Mouse (Mus musculus) CH12.LX (cell line): ENCODE measurements around the gene Prss27. TPM values are rescaled to one million over a fixed set of nuclear protein-coding genes. Genes with fewer than 3 reads are reported as not detected.

ENCODE experiments used
- DNase-seq: peaks from one replicate; pipeline ENCODE4 v3.0.0-alpha.2; 2013; ENCODE audit errors: extremely low read depth
- H3K27ac ChIP-seq: 2 replicates; pipeline ENCODE4 v1.5.1; 2012; ENCODE audit warnings: low read depth, mild to moderate bottlenecking, control low read depth, moderate library complexity; ENCODE audit not compliant: insufficient read depth
- H3K27me3 ChIP-seq: replicated peaks from 2 replicates; pipeline ENCODE3; 2012; ENCODE audit warnings: inconsistent platforms
- H3K36me3 ChIP-seq, 2 experiments: replicated peaks in 1 of 2; 2 replicates each; pipeline versions ENCODE3 to v1.6.1; 2012; ENCODE audit warnings: inconsistent platforms in 1 of 2, low read length in 1 of 2, mild to moderate bottlenecking in 1 of 2, mixed read lengths in 1 of 2, moderate library complexity in 1 of 2; ENCODE audit not compliant: control insufficient read depth in 1 of 2, insufficient read depth in 1 of 2
- H3K4me1 ChIP-seq, 2 experiments: 2 replicates each; pipeline ENCODE4 v1.6.1; 2012; ENCODE audit warnings: inconsistent platforms in 1 of 2, moderate library complexity in 1 of 2; ENCODE audit not compliant: insufficient read depth in 2 of 2, control insufficient read depth in 1 of 2
- H3K4me2 ChIP-seq: 2 replicates; pipeline ENCODE4 v1.6.1; 2012; ENCODE audit warnings: low read depth, mild to moderate bottlenecking, control low read depth; ENCODE audit not compliant: poor library complexity, insufficient read depth, severe bottlenecking
- H3K4me3 ChIP-seq, 3 experiments: fragments of 150-350 bp in 1 of 3; sonication (generic) in 1 of 3; replicated peaks in 1 of 3; 2 replicates each; pipeline versions ENCODE3 to v1.5.1; 2011 to 2012; ENCODE audit warnings: low read depth in 2 of 3, low read length in 2 of 3, mild to moderate bottlenecking in 2 of 3, moderate library complexity in 2 of 3, control low read depth in 1 of 3, improper control_type of control experiment in 1 of 3, inconsistent platforms in 1 of 3, mixed read lengths in 1 of 3; ENCODE audit not compliant: poor library complexity in 1 of 3
- H3K79me2 ChIP-seq: replicated peaks from 2 replicates; pipeline ENCODE4 v1.6.1; 2012; ENCODE audit warnings: mild to moderate bottlenecking, moderate library complexity; ENCODE audit not compliant: control insufficient read depth, poor library complexity, insufficient read depth, severe bottlenecking; ENCODE audit errors: extremely low read depth
- H3K9ac ChIP-seq: 2 replicates; pipeline ENCODE4 v1.6.1; 2012; ENCODE audit warnings: low read depth, mild to moderate bottlenecking, control low read depth, moderate library complexity; ENCODE audit not compliant: insufficient read depth
- H3K9me3 ChIP-seq: replicated peaks from 2 replicates; pipeline ENCODE3; 2012; ENCODE audit warnings: low read length, inconsistent platforms, mixed read lengths
- BHLHE40 ChIP-seq: IDR thresholded peaks from 2 replicates; pipeline ENCODE4 v1.6.1; 2011; ENCODE audit warnings: mild to moderate bottlenecking, low read depth, low read length, improper control_type of control experiment
- CHD1 ChIP-seq: IDR thresholded peaks from 2 replicates; pipeline ENCODE4 v1.6.1; 2012; ENCODE audit warnings: low read depth, low read length, improper control_type of control experiment, inconsistent platforms
- CHD2 ChIP-seq: IDR thresholded peaks from 2 replicates; pipeline ENCODE4 v1.6.1; 2011; ENCODE audit warnings: low read length, improper control_type of control experiment
- CTCF ChIP-seq, 2 experiments: IDR thresholded peaks in 1 of 2; conservative IDR thresholded peaks in 1 of 2; 2 replicates each; pipeline ENCODE4 v1.5.1; 2011 to 2012; ENCODE audit warnings: low read depth in 2 of 2, low read length in 2 of 2, improper control_type of control experiment in 1 of 2, inconsistent platforms in 1 of 2, mild to moderate bottlenecking in 1 of 2, moderate library complexity in 1 of 2
- E2F4 ChIP-seq: IDR thresholded peaks from 2 replicates; pipeline ENCODE4 v1.6.1; 2011; ENCODE audit warnings: low read depth, low read length, improper control_type of control experiment; ENCODE audit not compliant: insufficient replicate concordance
- ELF1 ChIP-seq: IDR thresholded peaks from 2 replicates; pipeline ENCODE4 v1.6.1; 2014; ENCODE audit warnings: low read depth, mild to moderate bottlenecking, inconsistent platforms, low read length, improper control_type of control experiment
- ETS1 ChIP-seq: conservative IDR thresholded peaks from 2 replicates; pipeline ENCODE4 v1.6.1; 2012; ENCODE audit warnings: low read depth, mild to moderate bottlenecking, inconsistent platforms, low read length, improper control_type of control experiment, moderate library complexity
- GABPA ChIP-seq: IDR thresholded peaks from 2 replicates; pipeline ENCODE4 v1.6.1; 2012; ENCODE audit warnings: low read depth, low read length, improper control_type of control experiment, inconsistent platforms; ENCODE audit not compliant: insufficient replicate concordance
- HCFC1 ChIP-seq: IDR thresholded peaks from 2 replicates; pipeline ENCODE4 v1.6.1; 2012; ENCODE audit warnings: low read depth, mild to moderate bottlenecking, inconsistent platforms, low read length, improper control_type of control experiment
- IRF4 ChIP-seq: IDR thresholded peaks from 2 replicates; pipeline ENCODE4 v1.6.1; 2014; ENCODE audit warnings: low read depth, mild to moderate bottlenecking, inconsistent platforms, low read length, improper control_type of control experiment
- JUND ChIP-seq: conservative IDR thresholded peaks from 2 replicates; pipeline ENCODE4 v1.6.1; 2011; ENCODE audit warnings: low read depth, low read length, improper control_type of control experiment
- MAFK ChIP-seq: IDR thresholded peaks from 2 replicates; pipeline ENCODE4 v1.6.1; 2011; ENCODE audit warnings: low read length, improper control_type of control experiment; ENCODE audit not compliant: insufficient replicate concordance
- MAX ChIP-seq: IDR thresholded peaks from 2 replicates; pipeline ENCODE4 v1.6.1; 2011; ENCODE audit warnings: low read length, improper control_type of control experiment
- MAZ ChIP-seq: IDR thresholded peaks from 2 replicates; pipeline ENCODE4 v1.6.1; 2012; ENCODE audit warnings: low read depth, mild to moderate bottlenecking, inconsistent platforms, low read length, improper control_type of control experiment, moderate library complexity
- MYC ChIP-seq: IDR thresholded peaks from 2 replicates; pipeline ENCODE4 v1.6.1; 2011; ENCODE audit warnings: low read depth, mild to moderate bottlenecking, improper control_type of control experiment, low read length
- NELFE ChIP-seq: IDR thresholded peaks from 2 replicates; pipeline ENCODE4 v1.6.1; 2011; ENCODE audit warnings: low read depth, low read length, improper control_type of control experiment
- POLR2A ChIP-seq: IDR thresholded peaks from 2 replicates; pipeline ENCODE4 v1.6.1; 2011; ENCODE audit warnings: low read depth, mild to moderate bottlenecking, improper control_type of control experiment, low read length
- RAD21 ChIP-seq: IDR thresholded peaks from 2 replicates; pipeline ENCODE4 v1.6.1; 2011; ENCODE audit warnings: low read depth, mild to moderate bottlenecking, low read length, improper control_type of control experiment, moderate library complexity
- RCOR1 ChIP-seq: conservative IDR thresholded peaks from 2 replicates; pipeline ENCODE4 v1.6.1; 2012; ENCODE audit warnings: low read depth, mild to moderate bottlenecking, inconsistent platforms, low read length, improper control_type of control experiment
- SMC3 ChIP-seq: IDR thresholded peaks from 2 replicates; pipeline ENCODE4 v1.6.1; 2011; ENCODE audit warnings: low read depth, low read length, improper control_type of control experiment
- TBP ChIP-seq: conservative IDR thresholded peaks from 2 replicates; pipeline ENCODE4 v1.6.1; 2011; ENCODE audit warnings: low read depth, low read length, improper control_type of control experiment
- TCF12 ChIP-seq: IDR thresholded peaks from 2 replicates; pipeline ENCODE4 v1.6.1; 2014; ENCODE audit warnings: low read depth, mild to moderate bottlenecking, inconsistent platforms, low read length, improper control_type of control experiment
- UBTF ChIP-seq: IDR thresholded peaks from 2 replicates; pipeline ENCODE4 v1.6.1; 2012; ENCODE audit warnings: low read depth, mild to moderate bottlenecking, inconsistent platforms, low read length, improper control_type of control experiment, moderate library complexity
- USF1 ChIP-seq: IDR thresholded peaks from 2 replicates; pipeline ENCODE4 v1.6.1; 2014; ENCODE audit warnings: low read depth, mild to moderate bottlenecking, inconsistent platforms, low read length, improper control_type of control experiment
- ZC3H11A ChIP-seq: IDR thresholded peaks from 2 replicates; pipeline ENCODE4 v1.6.1; 2012; ENCODE audit warnings: low read depth, mild to moderate bottlenecking, inconsistent platforms, low read length, improper control_type of control experiment
- ZMIZ1 ChIP-seq: IDR thresholded peaks from 2 replicates; pipeline ENCODE4 v1.6.1; 2012; ENCODE audit warnings: low read depth, mild to moderate bottlenecking, inconsistent platforms, low read length, improper control_type of control experiment
- dilution Hi-C: fragments of 300-500 bp; cut with MboI; formaldehyde crosslinking; loops from 2 replicates; pipeline ENCODE4 v1.14.3; 2020; ENCODE audit warnings: low sequenced_read_pairs; ENCODE audit not compliant: extremely low pct_unique_long_range_greater_than_20kb, extremely low pct_ligation_motif_present
- in situ Hi-C: fragments of 300-500 bp; cut with MboI; formaldehyde crosslinking; loops from 3 replicates; pipeline ENCODE4 v1.14.3; 2019; ENCODE audit warnings: low sequenced_read_pairs, low pct_ligation_motif_present, low pct_unique_long_range_greater_than_20kb, mixed read lengths
- polyA plus RNA-seq: library from polyadenylated mRNA; unstranded; fragments of >175 nt; gene quantifications from 2 replicates; pipeline ENCODE4 v1.2.1, GENCODE M21; 2012; ENCODE audit warnings: low read depth; ENCODE audit not compliant: insufficient read length
- total RNA-seq, 2 experiments: library from RNA; depleted of rRNA; stranded (reverse); fragments of 300-350 nt in 1 of 2; fragments of >200 nt in 1 of 2; gene quantifications; 2 replicates each; pipeline ENCODE4 v1.2.3; 2012 to 2014

Gene Prss27
- total and polyA plus RNA-seq, 3 experiments, result not detected

DNA sequence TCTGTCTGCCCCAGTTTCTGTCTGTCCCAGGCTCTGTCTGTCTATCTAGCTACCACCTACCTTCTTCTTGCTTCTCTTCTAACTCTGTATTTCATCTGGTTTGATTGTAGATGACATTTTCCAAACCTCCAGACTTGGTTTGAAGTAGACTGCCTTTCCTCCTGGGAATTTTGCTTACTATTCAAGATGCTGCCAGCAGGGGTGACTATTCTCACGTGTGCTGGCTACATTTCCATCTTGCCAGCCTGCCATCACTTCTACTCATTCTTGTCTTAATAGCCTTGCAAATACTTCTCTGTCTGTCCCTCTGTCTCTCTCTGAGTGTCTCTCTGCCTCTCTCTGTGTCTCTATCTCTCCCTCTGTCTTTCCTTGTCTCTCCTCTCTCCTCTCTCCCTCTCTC lies 42.5 kb upstream of the Prss27 start:
- dilution Hi-C loops, result no loop called here
- H3K9ac ChIP-seq, result no peak overlapping the region

DNA sequence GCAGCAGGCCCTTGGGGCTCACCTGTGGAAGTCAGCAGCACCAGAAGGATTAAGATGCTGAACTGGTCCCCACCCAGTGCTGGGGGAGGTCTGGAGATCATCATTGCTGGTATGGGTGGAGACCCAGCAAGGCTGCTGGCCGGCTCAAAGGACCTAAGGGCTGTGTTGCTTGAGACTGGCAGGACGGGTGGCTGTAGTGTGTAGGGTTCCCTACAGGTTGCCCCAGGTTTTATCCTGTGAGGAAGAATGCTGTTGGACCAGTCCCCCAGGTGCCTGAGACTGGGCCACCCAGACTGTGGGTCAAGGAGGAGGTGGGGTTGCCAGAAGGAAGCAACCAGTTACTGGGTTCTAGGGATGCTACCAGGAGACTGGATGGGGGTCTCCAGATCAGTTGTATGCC lies 40.0 kb upstream of the Prss27 start, which contains the start of gene Prss22:
Gene Prss22 (minus strand): TSS at position 200 of the 400 bp plus-strand sequence.
- H3K4me2 ChIP-seq, result no peak within 1 kb of the TSS

More for the DNA sequence above, 42.5 kb upstream of the Prss27 start:
- Histone ChIP-seq H3K79me2 (no peaks in the 10 kb centered on the region), H3K27me3 (peaks cover 67% of the 10 kb centered on the region), H3K4me2 (no peak overlapping the region), H3K4me1 (peaks cover 6 to 17% of the 10 kb centered on the region in 2 experiments), H3K36me3 (no peaks in the 10 kb centered on the region), H3K4me3 (no peak overlapping the region), H3K27ac (no peak overlapping the region), H3K9me3 (no peaks in the 10 kb centered on the region)
- in situ Hi-C loops, result no loop called here
- no peak for TF ChIP-seq RCOR1
- no peak for TF ChIP-seq USF1
- TF ChIP-seq BHLHE40, result no peak
- TF ChIP-seq ZMIZ1, result no peak
- TF ChIP-seq MAFK, result no peak
- no peak for TF ChIP-seq TBP
- TF ChIP-seq ZC3H11A, result no peak
- TF ChIP-seq JUND, result no peak
- no peak for TF ChIP-seq ELF1
- no peak for TF ChIP-seq HCFC1
- TF ChIP-seq IRF4, result no peak
- no peak for TF ChIP-seq MYC
- no peak for TF ChIP-seq UBTF
- TF ChIP-seq SMC3, result no peak
- no peak for TF ChIP-seq POLR2A
- TF ChIP-seq E2F4, result no peak
- TF ChIP-seq GABPA, result no peak
- TF ChIP-seq CHD2, result no peak
- TF ChIP-seq CHD1, result no peak
- no peak for DNase-seq

More for the DNA sequence above, 40.0 kb upstream of the Prss27 start, which contains the start of gene Prss22:
- dilution Hi-C loops (no loop called here), in situ Hi-C loops (no loop called here)
- H3K27ac ChIP-seq, result no peak within 1 kb of the TSS
- no peak for DNase-seq
- no peaks in the 10 kb centered on the region for H3K9me3 ChIP-seq
- H3K4me3 ChIP-seq, result no peak within 1 kb of the TSS
- H3K79me2 ChIP-seq, result no peaks in the 10 kb centered on the region
- TF ChIP-seq MAX (no peak), USF1 (no peak), MAZ (no peak), CHD2 (no peak), BHLHE40 (no peak), JUND (no peak), RAD21 (no peak), GABPA (no peak), ETS1 (no peak), NELFE (no peak), CTCF (conservative IDR thresholded peaks at IDR 0.05 in 1 of 2, IDR thresholded peaks at IDR 0.05 in 1 of 2; ENCODE audit: low read depth in 2 of 2, low read length in 2 of 2) (no peak), TCF12 (no peak)
- H3K36me3 ChIP-seq, result no peaks in the 10 kb centered on the region
- no peak within 1 kb of the TSS for H3K9ac ChIP-seq
- H3K4me1 ChIP-seq, result peaks cover 6 to 15% of the 10 kb centered on the region in 2 experiments
- peaks cover 78% of the 10 kb centered on the region for H3K27me3 ChIP-seq
